Mouse (Mus musculus) kidney, postnatal 10 days (tissue): ENCODE measurements around the gene Nrg4.

Experiments
- DNase-seq: peaks from one replicate; pipeline ENCODE4 v3.0.0; 2021; ENCODE audit warnings: mixed read lengths

Gene Nrg4

DNA sequence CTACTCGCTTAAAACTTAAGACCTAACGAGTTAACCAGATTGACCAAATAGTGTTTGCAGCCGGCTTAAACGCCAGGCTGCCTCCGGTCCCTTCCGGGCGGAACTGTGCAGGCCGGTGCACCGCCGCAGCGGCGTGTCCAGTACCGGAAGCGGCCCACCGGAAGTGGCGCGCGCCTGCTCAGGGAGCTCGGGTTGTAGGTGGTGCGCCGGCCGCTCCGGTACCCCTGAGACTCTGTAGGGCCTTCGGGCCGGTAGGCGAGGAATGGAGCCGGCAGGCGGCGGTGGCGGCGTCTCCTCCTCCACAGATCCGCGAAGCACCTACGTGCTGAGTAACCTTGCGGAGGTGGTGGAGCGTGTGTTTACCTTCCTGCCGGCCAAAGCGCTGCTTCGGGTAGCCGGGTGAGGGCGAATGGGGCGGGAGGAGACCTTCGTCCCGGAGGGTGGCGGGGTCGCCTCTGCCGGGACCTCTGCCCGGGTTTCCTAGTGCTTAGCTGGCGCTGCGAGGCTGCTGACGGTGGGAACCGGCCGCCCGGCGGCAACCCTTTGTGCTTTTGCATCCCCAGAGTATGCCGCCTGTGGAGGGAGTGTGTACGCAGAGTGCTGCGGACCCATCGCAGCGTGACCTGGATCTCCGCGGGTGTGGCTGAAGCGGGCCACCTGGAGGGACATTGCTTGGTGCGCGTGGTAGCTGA is 117.7 kb downstream of the Nrg4 start, which contains the start of gene Fbxo22:
TSS of gene Fbxo22 (plus strand) at position 136 of the 692 bp plus-strand sequence.
- DNase-seq, result peak; percentile 93

DNA sequence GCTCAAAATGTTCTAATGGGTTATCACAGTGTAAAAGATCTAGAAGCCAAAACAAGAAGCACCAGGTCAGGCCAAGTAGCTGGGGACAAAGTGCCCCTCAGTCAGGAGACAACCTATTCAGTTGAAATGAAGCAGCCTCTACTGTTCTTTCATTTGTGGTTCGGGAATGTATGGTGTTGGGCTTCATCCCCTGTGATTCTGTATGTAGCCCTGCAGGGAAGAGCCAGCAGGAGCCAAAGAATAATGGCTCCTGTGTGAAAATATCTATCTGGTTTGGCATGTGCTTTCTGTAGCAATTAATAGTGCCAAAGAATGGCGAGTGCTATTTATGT is 118.2 kb downstream of the Nrg4 start:
- DNase-seq, result no peak

DNA sequence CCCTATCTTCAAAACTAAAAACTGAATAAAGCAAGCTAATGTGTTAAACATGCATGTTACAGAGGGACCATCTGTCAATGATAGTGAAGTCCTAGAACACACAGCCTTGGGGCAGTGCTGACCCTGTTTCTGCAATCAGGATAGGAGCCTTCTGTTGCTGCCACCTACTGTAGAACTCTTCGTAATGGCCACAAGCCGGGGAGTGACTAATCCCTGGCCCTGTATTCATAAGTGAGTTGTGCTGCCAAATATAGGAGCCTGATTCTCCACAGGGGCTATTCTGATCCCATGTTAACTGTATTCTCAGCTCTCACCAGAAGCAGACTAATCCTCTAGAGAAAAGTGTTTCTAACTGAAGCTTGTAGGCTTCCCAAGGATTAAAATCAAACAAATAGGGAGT is 127.3 kb downstream of the Nrg4 start:
- DNase-seq, result no peak

DNA sequence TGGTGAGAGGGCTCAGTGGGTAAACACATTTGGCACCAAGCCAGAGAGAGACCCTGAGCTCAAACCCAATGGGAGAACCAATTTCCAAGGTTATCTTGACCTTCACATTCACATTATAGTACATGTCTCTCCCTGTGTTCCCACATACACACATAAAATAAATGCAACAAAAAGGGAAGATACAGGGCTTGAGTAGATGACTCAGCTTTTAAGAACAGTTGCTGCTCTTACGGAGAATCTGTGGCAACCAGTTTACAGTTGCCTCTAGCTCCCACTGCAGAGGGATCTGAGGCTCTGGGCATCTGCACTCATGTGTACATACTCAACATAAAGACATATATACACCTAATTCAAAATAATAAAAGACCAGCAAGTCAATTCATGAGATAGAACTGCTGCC is 128.4 kb downstream of the Nrg4 start:
- DNase-seq, result no peak

DNA sequence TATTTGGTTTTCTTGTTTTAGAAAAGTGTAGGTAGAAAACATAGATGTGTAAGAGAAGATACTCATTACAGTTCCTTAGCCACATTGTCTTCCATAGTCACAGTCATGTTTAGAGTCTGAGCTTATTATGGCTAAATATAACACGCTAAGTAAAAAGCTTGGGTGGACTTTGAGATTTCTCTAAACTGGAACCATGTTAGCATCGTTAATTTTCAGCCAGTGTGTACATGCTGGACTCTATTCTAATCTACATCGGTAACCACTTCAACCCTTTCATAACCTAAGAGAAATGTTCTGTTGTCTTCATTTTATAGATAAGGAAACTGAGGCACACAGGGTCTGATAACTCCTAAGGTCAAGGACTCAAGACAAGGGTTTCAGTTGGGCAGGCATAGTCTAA is 130.8 kb downstream of the Nrg4 start:
- no peak for DNase-seq

DNA sequence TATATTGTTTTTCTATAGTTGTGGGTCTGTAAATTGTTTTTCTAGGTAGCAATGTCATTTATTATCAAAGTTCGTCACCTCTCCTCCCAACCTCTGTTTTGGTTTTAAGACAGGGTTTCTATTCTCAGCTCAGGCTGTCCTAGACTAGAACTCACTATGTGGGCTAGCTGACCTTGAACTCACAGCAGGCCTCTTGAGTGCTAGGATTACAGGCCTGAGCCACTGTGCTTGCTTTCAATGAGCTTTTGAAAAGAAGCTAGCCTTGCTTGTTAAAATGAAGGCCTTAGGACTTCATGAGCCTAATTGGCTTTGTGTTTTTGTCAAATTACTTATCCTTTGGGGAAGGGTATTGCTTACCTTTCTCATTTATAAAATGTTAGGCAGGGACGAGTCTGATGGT is 152.4 kb downstream of the Nrg4 start:
- no peak for DNase-seq

DNA sequence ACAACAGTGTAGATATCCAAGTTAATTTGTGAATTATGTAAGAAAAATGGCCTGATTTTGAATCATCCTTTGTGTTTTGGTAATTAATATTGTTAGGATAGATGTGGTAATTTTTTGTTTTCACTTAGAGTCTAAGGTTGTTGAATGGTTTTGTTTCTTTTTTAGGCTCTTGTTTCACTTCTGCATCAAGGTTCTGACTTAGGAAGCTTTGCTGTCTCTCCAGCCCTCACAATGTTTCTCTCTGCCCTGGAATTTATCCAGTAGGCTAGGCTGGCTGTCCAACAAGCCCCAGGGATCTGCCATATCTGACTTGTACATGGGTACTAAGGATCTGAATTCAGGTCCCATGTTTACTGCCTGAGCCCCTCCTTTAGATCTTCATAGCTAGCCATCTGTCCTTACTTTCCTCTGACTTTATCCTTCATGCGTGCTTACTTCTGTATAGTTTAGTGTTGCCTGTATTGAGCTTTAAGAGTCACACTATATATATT is 154.4 kb downstream of the Nrg4 start:
- no peak for DNase-seq

DNA sequence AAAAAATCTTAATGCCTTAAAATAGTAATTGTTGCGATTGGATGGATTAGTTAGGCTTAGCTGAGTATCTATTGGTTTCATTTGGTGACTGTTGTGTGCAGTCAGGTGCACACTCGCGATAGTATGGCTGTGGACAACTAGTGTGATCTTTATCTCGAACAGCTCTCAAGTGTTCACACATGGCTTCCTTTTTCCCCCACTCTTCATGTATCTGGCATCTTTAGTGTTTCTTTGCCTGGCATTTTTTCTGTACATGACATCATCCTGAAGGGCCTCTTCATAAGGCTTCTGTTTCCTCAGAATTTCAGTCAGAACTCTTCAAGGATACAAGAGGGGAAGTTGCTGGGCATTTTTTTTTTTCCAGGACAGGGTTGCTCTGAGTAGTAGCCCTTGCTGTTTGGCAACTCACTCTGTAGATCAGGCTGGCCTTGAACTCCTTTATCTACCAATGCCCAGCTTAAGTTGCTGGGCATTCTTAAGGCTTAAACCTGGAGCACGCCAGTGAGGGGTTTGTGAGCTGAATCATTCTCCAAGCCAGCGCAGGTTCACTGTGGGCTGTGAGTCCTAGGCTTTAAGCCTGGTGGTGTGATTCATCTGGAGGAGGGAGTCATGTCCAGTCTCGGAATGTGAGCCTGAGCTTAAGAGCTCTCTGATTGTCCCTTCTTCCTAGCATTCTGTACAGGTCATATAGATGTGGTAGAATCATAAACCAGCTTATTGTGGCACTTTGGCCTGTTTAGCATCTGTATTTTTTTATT is 155.8 kb downstream of the Nrg4 start:
- no peak for DNase-seq
